Mouse (Mus musculus) testis, adult 2 months (tissue): ENCODE data around the gene Gm5788. TPM values are rescaled to one million over a fixed set of nuclear protein-coding genes. Genes with fewer than 3 reads are reported as not detected.
"Not testable (repeated sequence)": the region's sequence is repeated elsewhere in the genome, so short reads cannot be mapped to it uniquely, and the experiment has no call there.

ENCODE experiments used
- H3K27ac ChIP-seq: fragments of 200-500 bp; 2 replicates; pipeline ENCODE4 v1.5.1; 2012; ENCODE audit warnings: low read depth, low read length; ENCODE audit not compliant: control insufficient read depth, insufficient read depth
- H3K27me3 ChIP-seq: fragments of 200-500 bp; 2 replicates; pipeline ENCODE4 v1.6.1; 2012; ENCODE audit warnings: mild to moderate bottlenecking, low read length, moderate library complexity; ENCODE audit not compliant: control insufficient read depth, insufficient read depth
- H3K36me3 ChIP-seq: fragments of 200-500 bp; 2 replicates; pipeline ENCODE4 v1.6.1; 2012; ENCODE audit warnings: mild to moderate bottlenecking, low read length; ENCODE audit not compliant: control insufficient read depth, insufficient read depth
- H3K4me1 ChIP-seq: fragments of 200-500 bp; 2 replicates; pipeline ENCODE4 v1.6.1; 2012; ENCODE audit warnings: low read length; ENCODE audit not compliant: control insufficient read depth, insufficient read depth
- H3K4me3 ChIP-seq: fragments of 200-500 bp; 2 replicates; pipeline ENCODE4 v1.5.1; 2012; ENCODE audit warnings: low read depth, mild to moderate bottlenecking, low read length, moderate library complexity, mixed read lengths; ENCODE audit not compliant: control insufficient read depth
- CTCF ChIP-seq: fragments of 200-500 bp; IDR thresholded peaks from 2 replicates; pipeline ENCODE4 v1.5.1; 2012; ENCODE audit warnings: low read depth, mild to moderate bottlenecking, inconsistent platforms, low read length, moderate library complexity; ENCODE audit not compliant: control insufficient read depth, insufficient read depth, insufficient replicate concordance
- POLR2A ChIP-seq: fragments of 200-500 bp; IDR thresholded peaks from 2 replicates; pipeline ENCODE4 v1.6.1; 2012; ENCODE audit warnings: low read depth, mild to moderate bottlenecking, inconsistent platforms, low read length, moderate library complexity; ENCODE audit not compliant: control insufficient read depth
- polyA plus RNA-seq: library from polyadenylated mRNA; depleted of rRNA; stranded (reverse); fragments of >200 nt; gene quantifications from 2 replicates; pipeline ENCODE4 v1.2.3, GENCODE M21; 2012; rRNA removed

Gm5788 gene
- not detected in 2 replicates for polyA plus RNA-seq

DNA sequence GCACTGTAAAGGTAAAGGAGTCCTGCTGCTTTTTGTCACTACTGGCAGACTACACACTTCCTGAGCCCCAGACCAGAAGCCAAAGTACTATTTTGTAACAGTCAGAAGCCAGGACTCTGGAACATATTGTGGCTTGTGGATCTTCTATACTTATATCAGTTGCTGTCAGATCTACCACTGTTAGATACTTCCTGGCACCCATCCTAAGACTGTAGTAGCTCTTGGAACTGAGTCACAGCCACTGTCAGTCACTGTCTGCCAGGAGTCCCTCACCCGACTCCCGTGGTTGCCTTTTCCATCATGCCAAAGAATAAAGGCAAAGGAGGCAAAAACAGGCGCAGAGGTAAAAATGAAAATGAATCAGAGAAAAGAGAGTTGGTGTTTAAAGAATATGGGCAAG is at the start of gene Gm5788:
Gene Gm5788, plus strand, starts transcription at position 301 of the 400 bp plus-strand sequence.
- not testable (repeated sequence) for H3K4me1 ChIP-seq, H3K36me3 ChIP-seq, H3K27ac ChIP-seq, H3K4me3 ChIP-seq, H3K27me3 ChIP-seq

DNA sequence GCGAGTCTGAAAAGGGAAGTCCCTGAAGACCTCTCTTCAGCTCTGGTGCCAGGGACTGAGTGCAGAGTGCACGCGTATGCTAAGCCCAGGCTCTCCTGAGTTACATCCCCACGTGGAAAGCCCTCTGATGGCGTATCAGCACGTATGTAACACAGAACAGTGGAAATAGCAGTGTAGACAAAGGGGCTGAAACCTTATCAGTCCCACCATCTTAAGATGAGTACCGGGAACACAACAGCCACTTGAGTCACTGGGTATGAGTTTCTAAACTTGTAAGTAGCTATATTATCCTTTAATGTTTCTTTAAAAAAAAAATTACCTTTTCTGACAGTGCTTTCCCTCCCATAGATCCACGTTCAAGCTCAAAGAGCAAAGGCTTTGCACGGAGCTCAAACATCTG is 45.1 kb upstream of the Gm5788 start:
- no peak for TF ChIP-seq POLR2A
- TF ChIP-seq CTCF = no peak
- H3K4me3 ChIP-seq = no peak overlapping the region
- no peaks in the 10 kb centered on the region for H3K27me3 ChIP-seq
- no peaks in the 10 kb centered on the region for H3K4me1 ChIP-seq
- no peak overlapping the region for H3K27ac ChIP-seq
- peaks cover 4% of the 10 kb centered on the region for H3K36me3 ChIP-seq

DNA sequence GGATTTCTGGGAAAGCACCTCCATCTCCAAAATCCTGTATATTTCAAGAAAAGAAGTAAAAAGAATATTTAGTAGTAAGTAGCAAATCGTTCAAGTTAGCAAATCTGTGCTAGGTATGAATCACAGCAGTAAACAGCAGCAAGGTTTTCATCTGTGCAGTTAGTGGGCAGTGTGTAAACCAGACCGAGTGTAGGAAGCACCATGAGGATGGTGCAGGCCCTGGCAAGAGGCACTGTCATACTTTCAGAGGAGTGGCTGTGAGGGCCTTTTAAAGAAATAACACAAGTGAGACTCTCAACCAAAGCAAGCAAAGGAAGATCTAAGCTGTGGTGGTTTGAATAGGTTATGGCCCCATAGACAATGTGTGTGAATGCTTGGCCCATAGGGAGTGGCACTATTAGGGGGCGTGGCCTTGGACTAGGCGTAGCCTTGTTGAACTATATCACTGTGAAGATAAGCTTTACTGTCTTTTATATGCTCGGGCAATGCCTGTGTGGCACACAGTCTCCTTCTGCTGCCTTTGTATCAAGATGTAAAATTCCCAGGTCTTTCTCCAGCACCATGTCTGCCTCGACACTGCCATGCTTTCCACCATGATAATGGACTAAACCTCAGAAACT is 29.7 kb upstream of the Gm5788 start:
- Histone ChIP-seq H3K27ac (no peak overlapping the region), H3K4me3 (no peak overlapping the region), H3K36me3 (no peaks in the 10 kb centered on the region; the same call in 1 of the 2 replicates), H3K4me1 (no peaks in the 10 kb centered on the region), H3K27me3 (no peaks in the 10 kb centered on the region)
- no peak for TF ChIP-seq CTCF
- no peak for TF ChIP-seq POLR2A

DNA sequence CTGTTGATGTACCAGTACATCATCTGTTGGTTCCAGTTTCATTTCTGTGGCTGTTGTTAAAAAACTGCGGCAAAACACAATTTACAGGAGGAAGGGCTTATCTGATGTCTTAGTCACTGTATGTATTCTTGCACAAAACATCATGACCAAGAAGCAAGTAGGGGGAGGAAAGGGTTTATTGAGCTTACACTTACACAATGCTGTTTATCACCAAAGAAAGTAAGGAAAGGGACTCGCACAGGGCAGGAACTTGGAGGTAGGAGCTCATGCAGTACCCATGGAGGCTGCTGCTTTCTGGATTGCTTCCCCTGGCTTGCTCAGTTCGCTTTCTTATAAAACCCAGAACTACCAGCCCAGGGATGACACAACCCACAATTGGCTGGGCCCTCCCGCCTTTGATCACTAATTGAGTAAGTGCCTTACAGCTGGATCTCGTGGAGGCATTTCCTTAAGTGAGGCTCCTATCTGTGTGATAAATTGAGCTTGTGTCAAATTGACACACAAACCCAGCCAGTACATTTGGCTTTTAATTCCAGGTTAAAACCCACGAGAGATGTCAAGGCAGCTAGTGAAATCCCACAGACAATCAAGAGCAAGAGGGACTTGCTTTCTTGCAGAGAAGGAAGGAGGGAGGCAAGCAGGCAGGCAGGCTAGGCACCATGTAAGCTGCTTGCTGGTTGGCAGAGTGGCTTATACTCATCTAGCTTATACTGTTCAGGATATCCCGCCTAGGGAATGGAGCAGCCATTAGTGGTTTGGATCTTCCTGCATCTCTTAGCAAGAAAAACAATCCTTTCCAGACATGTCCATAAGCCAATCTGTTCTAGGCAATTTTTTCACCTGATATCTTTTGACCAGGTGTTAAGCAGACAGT is 24.0 kb upstream of the Gm5788 start:
- Histone ChIP-seq H3K36me3 (no peaks in the 10 kb centered on the region), H3K27ac (no peak overlapping the region), H3K4me1 (no peaks in the 10 kb centered on the region), H3K4me3 (peak overlapping the region; percentile 65), H3K27me3 (no peaks in the 10 kb centered on the region)
- TF ChIP-seq CTCF = no peak
- TF ChIP-seq POLR2A = no peak

DNA sequence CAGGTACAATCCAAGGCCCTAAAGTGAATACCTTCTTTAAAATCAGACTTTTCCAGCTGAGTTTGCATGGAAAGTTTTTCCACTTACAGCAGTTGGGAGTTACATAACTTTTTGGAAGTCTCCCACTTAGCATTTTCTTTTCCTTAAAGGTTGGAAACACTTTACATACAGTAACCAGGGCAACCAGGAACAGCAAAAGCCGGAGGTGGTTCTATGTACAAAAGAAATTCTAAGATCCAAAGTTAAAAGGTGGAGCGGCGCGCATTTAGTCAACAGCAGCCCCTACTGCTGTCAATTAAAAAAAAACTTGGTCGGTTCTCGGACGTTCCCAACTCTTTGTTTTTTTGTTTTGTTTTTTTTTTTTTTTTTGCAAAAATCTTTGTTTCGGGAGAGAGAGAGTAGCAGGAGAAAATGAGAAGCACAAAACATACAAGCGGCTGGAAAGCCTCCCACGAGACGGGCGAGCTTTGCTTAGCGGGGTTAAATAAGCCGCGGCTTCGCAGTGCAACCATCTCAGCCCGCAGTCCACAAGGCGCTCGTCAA is 23.0 kb upstream of the Gm5788 start:
- no peaks in the 10 kb centered on the region for H3K27me3 ChIP-seq
- H3K36me3 ChIP-seq = no peaks in the 10 kb centered on the region
- H3K27ac ChIP-seq = peak overlapping the region; percentile 96
- peak overlapping the region; percentile 99 for H3K4me3 ChIP-seq
- H3K4me1 ChIP-seq = no peaks in the 10 kb centered on the region
- TF ChIP-seq POLR2A (no peak), CTCF (no peak)

DNA sequence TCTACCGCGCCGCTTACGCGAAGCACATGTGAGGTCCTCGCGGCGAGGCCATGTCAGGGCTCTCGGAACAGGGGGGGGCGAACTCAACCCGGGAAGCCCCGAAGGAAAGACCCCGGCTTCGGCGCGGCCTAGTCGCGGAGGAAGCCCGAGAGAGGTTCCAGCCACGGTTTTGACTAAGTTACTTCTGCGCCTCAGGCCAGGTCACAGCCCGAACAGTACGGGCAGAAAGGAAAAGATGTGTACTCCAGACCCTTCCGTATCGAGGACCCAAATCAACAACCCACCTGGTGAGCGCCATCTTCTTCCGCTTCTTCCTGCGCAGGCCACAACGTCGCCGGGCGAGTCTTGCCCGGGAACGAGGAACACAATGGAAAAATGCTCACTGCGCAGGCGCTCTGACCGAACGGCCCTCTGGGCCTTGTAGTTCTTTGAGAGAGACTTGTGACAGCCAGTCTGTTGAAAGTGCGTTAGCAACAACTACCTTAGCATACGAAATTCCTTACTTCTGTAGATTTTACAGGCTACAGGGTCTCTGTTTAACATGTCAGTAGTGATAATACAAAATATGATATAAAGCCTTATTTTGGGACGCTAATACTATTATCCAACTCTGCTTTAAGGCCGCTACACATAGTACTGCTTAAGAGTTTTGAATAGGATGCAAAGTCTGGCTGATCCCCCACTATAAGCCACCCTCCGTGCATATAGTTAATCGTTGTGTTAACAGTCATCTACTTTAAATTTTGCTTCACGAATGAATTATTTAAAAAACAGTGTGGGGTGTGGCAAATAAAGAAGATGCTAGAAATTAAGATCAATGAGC is 22.3 kb upstream of the Gm5788 start, which contains the start of gene Snw1:
Gene Snw1, minus strand, starts transcription at position 311 of the 823 bp plus-strand sequence.
- no peaks in the 10 kb centered on the region for H3K27me3 ChIP-seq
- H3K27ac ChIP-seq = peak within 1 kb of the TSS; percentile 96
- no peak for TF ChIP-seq CTCF
- peak; percentile 97 for TF ChIP-seq POLR2A
- H3K4me3 ChIP-seq = peak within 1 kb of the TSS; percentile 99
- H3K36me3 ChIP-seq = no peaks in the 10 kb centered on the region
- no peaks in the 10 kb centered on the region for H3K4me1 ChIP-seq

DNA sequence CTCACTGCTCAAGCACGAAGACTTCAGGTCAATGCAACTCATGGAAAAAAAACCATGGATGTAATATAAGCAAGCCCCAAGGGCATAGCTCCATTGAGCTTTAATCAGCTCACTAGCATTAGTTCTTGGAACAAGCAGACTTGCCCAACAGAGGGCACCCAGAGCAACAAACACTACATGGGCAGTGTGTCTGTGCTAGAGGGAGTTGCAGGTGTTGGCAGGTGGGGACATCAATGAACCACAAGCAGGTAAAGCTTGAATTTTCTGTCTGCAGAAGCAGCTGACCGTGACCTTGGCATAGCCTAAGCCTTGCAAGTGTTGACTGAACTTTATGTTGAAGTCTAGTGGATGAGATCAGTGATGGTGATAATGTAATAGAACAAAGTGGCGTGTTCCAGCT is 19.8 kb upstream of the Gm5788 start:
- Histone ChIP-seq H3K36me3 (no peaks in the 10 kb centered on the region), H3K4me1 (no peaks in the 10 kb centered on the region), H3K27ac (no peak overlapping the region), H3K4me3 (no peak overlapping the region), H3K27me3 (no peaks in the 10 kb centered on the region)
- no peak for TF ChIP-seq POLR2A
- no peak for TF ChIP-seq CTCF

DNA sequence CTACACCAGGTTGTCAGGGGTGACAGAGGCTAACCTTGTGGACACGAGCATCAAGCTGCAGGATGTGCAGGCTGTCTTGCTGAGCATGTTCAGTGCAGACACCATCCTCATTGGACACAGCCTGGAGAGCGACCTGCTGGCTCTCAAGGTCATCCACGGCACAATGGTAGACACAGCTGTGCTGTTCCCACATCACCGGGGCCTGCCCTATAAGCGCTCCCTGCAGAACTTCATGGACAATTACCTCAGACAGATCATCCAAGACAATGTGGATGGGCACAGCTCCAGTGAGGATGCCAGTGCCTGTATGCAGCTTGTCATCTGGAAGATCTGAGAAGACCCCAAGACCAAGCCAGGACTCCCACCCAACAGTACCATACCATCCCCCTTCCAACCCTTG is 12.0 kb upstream of the Gm5788 start:
- not testable (repeated sequence) for H3K4me3 ChIP-seq, H3K4me1 ChIP-seq, H3K27me3 ChIP-seq, H3K27ac ChIP-seq, H3K36me3 ChIP-seq

DNA sequence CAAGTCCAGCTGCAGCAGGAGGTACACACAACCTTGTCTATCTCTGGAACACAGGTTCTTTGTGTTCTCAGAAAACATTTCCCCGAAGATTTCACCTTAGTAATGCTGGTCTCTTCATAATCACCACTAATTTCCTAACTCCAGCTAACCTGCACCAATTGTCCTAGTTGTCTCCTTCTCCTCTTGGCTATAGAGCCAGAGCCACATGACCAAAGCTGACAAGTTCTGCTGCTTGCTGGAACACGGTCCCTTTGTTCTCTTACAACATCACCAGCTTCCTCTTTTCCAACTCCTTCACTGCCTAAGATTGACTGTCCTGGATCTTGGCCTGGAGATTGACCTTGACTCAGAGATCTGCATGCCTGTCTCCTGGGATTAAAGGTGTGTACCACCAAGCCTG is 5.8 kb upstream of the Gm5788 start:
- H3K36me3 ChIP-seq, H3K4me3 ChIP-seq, H3K27ac ChIP-seq, H3K4me1 ChIP-seq, H3K27me3 ChIP-seq: not testable (repeated sequence)

DNA sequence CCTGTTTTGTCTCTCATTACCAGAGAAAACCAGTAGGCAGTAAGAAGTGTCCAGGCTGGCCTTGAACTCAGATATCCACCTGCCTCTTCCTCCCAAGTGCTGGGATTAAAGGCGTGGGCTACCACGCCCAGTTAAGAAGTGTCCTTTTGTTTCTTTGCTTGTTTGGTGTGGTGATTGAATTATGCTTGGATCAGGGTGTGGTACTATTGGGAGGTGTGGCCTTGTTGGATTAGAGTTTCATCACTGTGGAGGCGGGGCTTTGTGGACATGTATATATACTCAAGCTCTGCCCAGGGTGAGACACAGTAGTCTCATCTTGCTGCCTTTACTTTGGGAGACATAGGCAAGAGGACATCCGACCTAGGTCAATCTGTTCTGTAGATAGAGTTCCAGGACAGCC is 19.5 kb downstream of the Gm5788 start, which contains the start of gene Gm8300:
Gene Gm8300, plus strand, starts transcription at position 301 of the 400 bp plus-strand sequence.
- H3K4me3 ChIP-seq, H3K4me1 ChIP-seq, H3K36me3 ChIP-seq, H3K27me3 ChIP-seq, H3K27ac ChIP-seq: not testable (repeated sequence)
